Mouse (Mus musculus) megakaryocyte-erythroid progenitor cell, adult 5-6 weeks (primary cell): ENCODE data around the gene Mcrip2. TPM values are rescaled to one million over a fixed set of nuclear protein-coding genes. Genes with fewer than 3 reads are reported as not detected.

ENCODE experiments used
- ATAC-seq: replicated peaks from 2 replicates; pipeline ENCODE4 v1.8.0; 2016; ENCODE audit warnings: mild to moderate bottlenecking, inconsistent platforms; ENCODE audit not compliant: severe bottlenecking, poor library complexity, low FRiP score, low TSS enrichment
- total RNA-seq, 2 experiments: library from RNA; stranded (forward) in 1 of 2; stranded (reverse) in 1 of 2; fragments of 200-1000, 215-1000 nt in 1 of 2; fragments of >200 nt in 1 of 2; fragmentation: Nextera tagmentation in 1 of 2; gene quantifications; 2 replicates each; pipeline ENCODE4 v1.2.3; 2014 to 2017

Gene Mcrip2
- total RNA-seq, 2 experiments from 2014 or later, result 35.6 to 87.4 TPM

GRCm38 (mm10) chr17:25867836-25868600 is 546 bp downstream of the Mcrip2 start:
- no peak; the same call in 1 of the 2 replicates for ATAC-seq

DNA sequence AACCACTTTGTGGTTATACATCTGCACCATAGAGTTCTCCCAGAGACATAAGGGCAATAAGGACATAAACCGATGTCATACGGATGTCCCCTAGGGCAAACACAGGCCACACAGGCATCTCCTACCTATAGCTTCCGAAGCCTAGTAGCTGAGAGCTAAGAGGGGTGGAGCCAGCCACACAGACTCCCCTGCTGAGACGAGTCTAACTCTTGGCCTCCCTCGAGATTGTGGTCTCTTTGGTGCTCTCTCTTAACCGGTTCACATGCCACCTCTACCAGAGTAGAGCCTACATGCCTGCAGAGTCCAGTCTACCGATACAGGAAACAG is 1.1 kb downstream of the Mcrip2 start:
- peak; percentile 42; the same call in 1 of the 2 replicates for ATAC-seq

DNA sequence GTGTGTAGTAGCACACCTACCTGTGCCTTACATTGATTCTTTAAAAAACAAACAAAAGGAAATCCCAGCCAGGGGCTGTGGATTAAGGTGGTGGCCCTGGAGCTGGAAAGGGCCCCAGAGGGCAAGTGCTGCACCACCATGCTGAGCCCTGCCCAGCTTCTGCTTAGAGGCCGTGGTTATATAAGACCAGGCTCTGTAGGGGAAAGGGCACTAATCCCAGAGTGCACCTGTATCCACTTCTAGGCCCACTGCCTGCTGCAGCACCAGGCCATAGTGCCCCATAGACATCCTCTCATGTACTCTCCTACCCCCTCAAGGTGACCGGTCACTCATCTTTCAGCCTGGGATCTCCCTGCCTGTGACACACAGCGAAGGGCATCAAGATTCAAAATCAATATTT is 2.4 kb downstream of the Mcrip2 start:
- no peak for ATAC-seq

GRCm38 (mm10) chr17:25865288-25865687 is 3.3 kb downstream of the Mcrip2 start:
- ATAC-seq, result no peak

DNA sequence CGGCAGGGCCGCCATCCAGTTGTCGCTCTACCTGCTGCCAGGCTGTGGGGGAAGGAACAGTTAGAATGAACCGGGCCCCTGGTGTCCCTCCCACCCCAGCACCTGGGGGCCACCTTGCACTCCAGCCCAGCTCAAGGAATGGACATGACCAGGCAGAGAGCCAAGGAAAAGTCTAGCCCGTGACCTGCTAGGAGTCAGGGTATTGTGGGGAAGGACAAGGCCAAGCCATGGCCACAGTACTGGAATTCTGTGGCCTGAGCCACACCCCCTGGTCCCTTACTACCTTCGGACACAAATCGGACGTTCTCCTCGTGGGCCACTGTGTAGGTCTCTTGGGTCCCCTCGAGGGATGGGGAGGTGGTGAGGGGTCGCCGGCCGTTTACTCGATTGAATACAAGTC is 4.3 kb downstream of the Mcrip2 start:
- no peak for ATAC-seq

DNA sequence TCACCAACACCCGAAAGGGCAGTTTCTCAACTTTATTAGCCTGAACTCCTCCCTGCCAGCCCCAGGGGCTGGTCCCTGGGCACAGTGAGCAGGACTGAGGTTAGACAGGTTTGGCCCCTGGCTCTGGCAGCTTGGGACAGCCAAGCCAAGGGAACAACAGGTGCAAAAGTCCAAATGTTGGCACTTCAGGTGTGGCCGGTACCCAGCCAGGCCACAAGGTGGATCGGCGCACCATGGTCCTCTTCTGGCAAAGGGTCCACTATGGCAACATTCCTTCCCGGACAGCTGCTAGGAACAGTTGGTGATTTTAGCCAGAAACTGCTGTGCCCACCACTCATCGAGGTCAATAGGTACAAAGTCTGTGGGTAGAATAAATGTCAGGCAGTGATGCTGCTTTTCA is 4.9 kb downstream of the Mcrip2 start:
- ATAC-seq, result no peak

- ATAC-seq, result no peak
These were observed 6.6 kb downstream of the Mcrip2 start for GRCm38 (mm10) chr17:25861704-25862612.

DNA sequence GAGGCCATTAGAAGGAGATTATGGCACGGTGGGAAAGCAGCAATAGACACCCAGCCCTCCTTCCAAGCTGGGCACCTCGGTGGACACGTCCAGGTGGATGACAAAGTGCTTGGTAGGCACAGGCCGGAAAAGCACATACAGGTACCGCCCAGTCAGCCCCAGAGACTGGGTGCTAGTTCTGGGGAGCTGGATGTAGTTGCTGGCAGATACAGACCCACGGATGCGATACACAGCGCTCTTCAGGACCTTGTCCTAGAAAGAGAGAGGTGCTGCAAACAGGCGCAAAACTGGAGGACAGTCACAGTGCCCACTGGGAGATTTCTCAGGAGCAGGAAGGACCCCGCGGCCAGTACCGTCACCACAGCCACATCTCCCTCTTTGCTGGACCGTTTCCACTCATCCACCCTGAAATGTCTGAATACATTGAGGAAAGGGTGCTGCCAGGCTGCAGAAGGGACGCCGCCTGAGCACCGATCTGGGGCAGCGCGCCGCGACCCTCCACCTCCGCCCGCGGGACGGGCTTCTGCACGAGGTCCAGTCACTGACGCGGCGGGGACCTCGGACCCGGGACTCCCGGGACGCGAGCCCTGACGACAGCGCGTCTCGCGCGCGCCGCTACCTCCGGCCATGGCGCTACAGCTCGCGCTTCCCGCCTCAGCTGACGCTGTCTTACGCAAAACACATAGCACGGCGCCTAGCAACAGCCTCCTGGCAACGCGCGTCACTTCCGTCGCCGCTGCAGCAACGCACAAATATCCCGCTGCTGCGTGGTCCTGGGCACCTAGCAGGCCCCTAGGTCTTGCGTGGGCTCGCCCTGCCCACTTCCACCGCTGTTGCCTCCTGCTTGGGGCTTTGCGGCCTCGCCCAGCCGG is 7.5 kb downstream of the Mcrip2 start, which contains the start of gene Wdr90:
Wdr90 (minus strand) TSS at position 670 of the 872 bp plus-strand sequence.
- peak; percentile 93 for ATAC-seq

DNA sequence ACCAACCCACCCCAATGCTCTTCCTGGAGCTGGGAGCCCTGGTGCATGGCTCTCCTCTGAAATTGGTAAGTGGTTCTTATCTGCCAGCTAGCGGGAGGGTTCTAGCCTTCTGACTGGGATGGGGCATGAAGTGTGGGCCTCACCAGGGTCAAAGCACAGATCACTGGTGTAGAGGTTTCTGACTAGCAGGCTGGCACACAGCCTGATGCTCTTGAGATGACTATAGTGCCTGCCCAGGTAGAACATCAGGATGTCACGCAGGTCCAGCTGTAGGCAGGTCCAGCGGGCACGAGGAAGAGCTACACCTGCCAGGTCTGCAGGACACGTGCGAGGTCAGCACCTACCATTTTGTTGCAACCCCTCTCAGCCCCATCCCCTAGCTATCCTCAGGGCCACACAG is 8.3 kb downstream of the Mcrip2 start:
- no peak for ATAC-seq

GRCm38 (mm10) chr17:25844396-25844901 is 24.1 kb downstream of the Mcrip2 start, which contains the start of gene Rhot2:
TSS of gene Rhot2 (minus strand) at chr17:25844851.
- peak; percentile 90 for ATAC-seq

GRCm38 (mm10) chr17:25843636-25844395 is 24.7 kb downstream of the Mcrip2 start:
- 0 out of 2 replicates have a peak, but pooled peaks have one; percentile 11 for ATAC-seq

DNA sequence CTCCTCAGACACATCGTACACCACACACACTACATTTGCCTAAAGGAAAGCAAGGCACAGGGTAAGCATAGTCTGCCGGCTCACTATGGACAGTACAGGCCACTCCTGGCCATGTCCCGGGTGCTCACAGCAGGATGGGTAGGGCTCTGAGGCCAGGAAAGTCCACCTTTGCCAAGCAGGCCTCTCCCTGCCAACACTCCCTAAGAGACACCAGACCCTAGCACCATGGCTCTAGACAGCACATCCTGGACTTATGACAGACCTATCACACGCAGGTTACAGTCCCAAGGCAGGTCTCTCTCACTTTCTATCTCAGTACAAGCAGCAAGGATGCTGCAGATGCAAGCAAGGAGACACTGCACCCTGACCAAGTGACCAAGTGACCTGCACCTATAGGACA is 25.4 kb downstream of the Mcrip2 start:
- no peak for ATAC-seq

DNA sequence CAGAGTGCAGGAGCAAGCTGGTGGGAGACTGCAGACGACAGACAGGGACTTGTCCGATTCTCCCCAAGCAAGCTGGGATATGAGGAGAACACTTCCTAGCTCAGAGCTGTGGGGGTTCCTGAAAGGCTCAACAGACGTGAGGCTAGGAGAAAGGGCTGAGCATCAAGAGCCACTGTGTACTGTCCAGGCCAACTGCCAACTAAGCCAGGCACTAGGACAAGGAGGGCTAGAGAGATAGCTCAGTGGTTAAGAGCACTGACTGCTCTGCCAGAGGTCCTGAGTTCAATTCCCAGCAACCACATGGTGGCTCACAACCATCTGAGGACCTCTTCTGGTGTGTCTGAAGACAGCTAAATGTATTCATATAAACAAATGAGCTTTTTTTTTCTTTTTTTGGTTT is 26.1 kb downstream of the Mcrip2 start:
- ATAC-seq, result no peak

- no peak for ATAC-seq
These were observed 27.3 kb downstream of the Mcrip2 start, which contains the start of gene Gm20683 for GRCm38 (mm10) chr17:25841117-25841880. TSS of gene Gm20683 (minus strand) at chr17:25841763.

GRCm38 (mm10) chr17:25840519-25840918 is 28.0 kb downstream of the Mcrip2 start:
- no peak for ATAC-seq

GRCm38 (mm10) chr17:25839455-25840235 is 28.9 kb downstream of the Mcrip2 start:
- ATAC-seq, result no peak

- no peak for ATAC-seq
These were observed 29.7 kb downstream of the Mcrip2 start for GRCm38 (mm10) chr17:25838904-25839303.
